Mouse (Mus musculus): ENCODE data around the gene Cnot6.

DNA sequence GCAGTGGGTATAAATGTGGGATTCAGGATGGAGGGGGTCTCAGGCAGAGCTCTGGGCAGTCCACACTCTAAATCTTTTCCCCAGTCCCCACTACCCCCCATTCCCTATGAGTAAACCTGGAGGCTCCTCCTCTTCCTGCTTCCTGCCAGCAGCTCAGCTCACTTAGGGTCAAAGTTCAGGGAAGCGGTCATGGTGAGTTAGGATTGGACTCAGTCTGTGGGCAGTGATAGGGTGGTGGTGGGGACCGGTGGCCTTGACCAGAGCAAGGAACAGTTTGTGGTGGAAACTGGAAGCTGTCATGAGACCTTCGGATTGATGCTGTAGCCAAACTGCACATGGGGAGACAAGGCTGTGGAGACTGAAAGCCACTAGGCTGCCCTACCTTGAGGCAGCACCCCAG lies 88.4 kb downstream of the Cnot6 start:
- TF ChIP-seq CTCF (IDR thresholded peaks at IDR 0.05; ENCODE audit: low read depth, low read length) (no peak), POLR2A (IDR thresholded peaks at IDR 0.05; ENCODE audit: borderline replicate concordance, low read depth, low read length) (no peak)
